Mouse (Mus musculus) testis, adult 2 months (tissue): ENCODE data around the gene Samd15. TPM values are rescaled to one million over a fixed set of nuclear protein-coding genes. Genes with fewer than 3 reads are reported as not detected.

Source experiments
- H3K27ac ChIP-seq: fragments of 200-500 bp; 2 replicates; pipeline ENCODE4 v1.5.1; 2012; ENCODE audit warnings: low read depth, low read length; ENCODE audit not compliant: control insufficient read depth, insufficient read depth
- H3K27me3 ChIP-seq: fragments of 200-500 bp; 2 replicates; pipeline ENCODE4 v1.6.1; 2012; ENCODE audit warnings: mild to moderate bottlenecking, low read length, moderate library complexity; ENCODE audit not compliant: control insufficient read depth, insufficient read depth
- H3K36me3 ChIP-seq: fragments of 200-500 bp; 2 replicates; pipeline ENCODE4 v1.6.1; 2012; ENCODE audit warnings: mild to moderate bottlenecking, low read length; ENCODE audit not compliant: control insufficient read depth, insufficient read depth
- H3K4me1 ChIP-seq: fragments of 200-500 bp; 2 replicates; pipeline ENCODE4 v1.6.1; 2012; ENCODE audit warnings: low read length; ENCODE audit not compliant: control insufficient read depth, insufficient read depth
- H3K4me3 ChIP-seq: fragments of 200-500 bp; 2 replicates; pipeline ENCODE4 v1.5.1; 2012; ENCODE audit warnings: low read depth, mild to moderate bottlenecking, low read length, moderate library complexity, mixed read lengths; ENCODE audit not compliant: control insufficient read depth
- CTCF ChIP-seq: fragments of 200-500 bp; IDR thresholded peaks from 2 replicates; pipeline ENCODE4 v1.5.1; 2012; ENCODE audit warnings: low read depth, mild to moderate bottlenecking, inconsistent platforms, low read length, moderate library complexity; ENCODE audit not compliant: control insufficient read depth, insufficient read depth, insufficient replicate concordance
- POLR2A ChIP-seq: fragments of 200-500 bp; IDR thresholded peaks from 2 replicates; pipeline ENCODE4 v1.6.1; 2012; ENCODE audit warnings: low read depth, mild to moderate bottlenecking, inconsistent platforms, low read length, moderate library complexity; ENCODE audit not compliant: control insufficient read depth
- polyA plus RNA-seq: library from polyadenylated mRNA; depleted of rRNA; stranded (reverse); fragments of >200 nt; gene quantifications from 2 replicates; pipeline ENCODE4 v1.2.3, GENCODE M21; 2012; rRNA removed

The Samd15 gene
- polyA plus RNA-seq, 1 experiment: 20.3 TPM

GRCm38 (mm10) chr12:87236882-87237483 is 37.5 kb downstream of the Samd15 start:
- Histone ChIP-seq H3K4me1 (no peaks in the 10 kb centered on the region), H3K36me3 (peaks cover 9% of the 10 kb centered on the region), H3K4me3 (peak overlapping the region; percentile 67), H3K27me3 (no peaks in the 10 kb centered on the region), H3K27ac (no peak overlapping the region)
- TF ChIP-seq POLR2A (no peak), CTCF (no peak)

GRCm38 (mm10) chr12:87238632-87239031 is 39.1 kb downstream of the Samd15 start, which contains the start of gene Noxred1:
Gene Noxred1 (minus strand): TSS chr12:87238732.
- Histone ChIP-seq H3K4me3 (peak within 1 kb of the TSS; percentile 79), H3K27me3 (no peaks in the 10 kb centered on the region), H3K36me3 (peaks cover 10% of the 10 kb centered on the region), H3K27ac (peak within 1 kb of the TSS; percentile 52), H3K4me1 (no peaks in the 10 kb centered on the region)
- TF ChIP-seq CTCF (no peak), POLR2A (no peak)

- H3K36me3 ChIP-seq: no peaks in the 10 kb centered on the region; the same call in none of the 2 replicates
- no peak for TF ChIP-seq POLR2A
- TF ChIP-seq CTCF: no peak
Observed at GRCm38 (mm10) chr12:87250161-87250560, 50.6 kb downstream of the Samd15 start.

DNA sequence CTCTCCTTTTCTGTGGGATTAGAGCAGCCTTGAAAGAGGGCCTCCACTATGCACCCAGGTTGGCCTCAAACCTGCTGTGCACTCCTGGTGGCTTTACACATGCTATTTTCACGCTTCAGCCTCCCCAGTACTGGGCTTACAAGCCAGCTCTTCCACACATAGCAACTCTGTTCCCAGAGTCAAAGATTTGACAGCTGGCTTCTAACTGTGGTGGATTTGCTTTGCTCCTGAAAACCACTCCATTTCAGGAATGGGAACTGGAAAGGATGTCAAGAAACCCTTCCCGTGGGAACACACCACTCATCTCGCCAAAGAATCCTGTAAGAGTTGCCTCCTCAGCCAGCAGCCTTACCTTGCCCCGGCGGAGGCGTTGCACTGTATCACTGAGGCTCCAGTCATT is 54.4 kb downstream of the Samd15 start:
- Histone ChIP-seq H3K4me1 (no peaks in the 10 kb centered on the region), H3K27me3 (no peaks in the 10 kb centered on the region), H3K36me3 (peaks cover 2% of the 10 kb centered on the region), H3K27ac (no peak overlapping the region), H3K4me3 (no peak overlapping the region)
- TF ChIP-seq POLR2A (no peak), CTCF (no peak)

More at GRCm38 (mm10) chr12:87250161-87250560, 50.6 kb downstream of the Samd15 start:
- no peak overlapping the region for H3K4me3 ChIP-seq
- no peaks in the 10 kb centered on the region for H3K4me1 ChIP-seq
- H3K27ac ChIP-seq: no peak overlapping the region
- H3K27me3 ChIP-seq: no peaks in the 10 kb centered on the region

- Histone ChIP-seq H3K27me3 (no peaks in the 10 kb centered on the region), H3K27ac (no peak overlapping the region), H3K36me3 (peaks cover 6% of the 10 kb centered on the region), H3K4me3 (no peak overlapping the region), H3K4me1 (no peaks in the 10 kb centered on the region)
- TF ChIP-seq POLR2A: no peak
- TF ChIP-seq CTCF: no peak
Observed at GRCm38 (mm10) chr12:87256629-87257028, 57.1 kb downstream of the Samd15 start.

- TF ChIP-seq POLR2A (no peak), CTCF (no peak)
- Histone ChIP-seq H3K36me3 (peaks cover 6% of the 10 kb centered on the region), H3K27me3 (no peaks in the 10 kb centered on the region), H3K4me3 (no peak overlapping the region), H3K4me1 (no peaks in the 10 kb centered on the region), H3K27ac (no peak overlapping the region)
Observed at GRCm38 (mm10) chr12:87260562-87260961, 61.0 kb downstream of the Samd15 start.

Other genes with a start within 250 kb of the Samd15 start
- gene Zdhhc22, start 209.3 kb upstream of the Samd15 start, polyA plus RNA-seq: not detected in 2 replicates
- gene Tmem63c, start 178.4 kb upstream of the Samd15 start, polyA plus RNA-seq: 30.3 and 32.3 TPM in 2 replicates
- gene Ngb, start 97.2 kb upstream of the Samd15 start, polyA plus RNA-seq: 1.5 and 2.0 TPM in 2 replicates
- gene Gstz1, start 52.6 kb upstream of the Samd15 start, polyA plus RNA-seq: 76.4 and 81.4 TPM in 2 replicates
- gene Pomt2, start 51.8 kb upstream of the Samd15 start, polyA plus RNA-seq: 66.1 and 69.6 TPM in 2 replicates
- 2.9 and 3.3 TPM in 2 replicates for gene Tmed8, start 731 bp downstream of the Samd15 start, polyA plus RNA-seq
- 68.5 and 75.4 TPM in 2 replicates for gene Noxred1, start 39.0 kb downstream of the Samd15 start, polyA plus RNA-seq
- 19.8 and 22.1 TPM in 2 replicates for gene Vipas39, start 66.5 kb downstream of the Samd15 start, polyA plus RNA-seq
- 47.8 and 50.4 TPM in 2 replicates for gene Ahsa1, start 66.8 kb downstream of the Samd15 start, polyA plus RNA-seq
- gene Ism2, start 100.0 kb downstream of the Samd15 start, polyA plus RNA-seq: 0.19 and 0.23 TPM in 2 replicates
- gene Sptlc2, start 188.6 kb downstream of the Samd15 start, polyA plus RNA-seq: 9.1 and 9.4 TPM in 2 replicates
- 38.2 and 41.0 TPM in 2 replicates for gene Slirp, start 244.2 kb downstream of the Samd15 start, polyA plus RNA-seq
- 12.8 and 15.0 TPM in 2 replicates for gene Alkbh1, start 244.3 kb downstream of the Samd15 start, polyA plus RNA-seq